13 mouse cellular contexts compared by ENCODE assay signal in genomic region chr14:11723876-11724275, GRCm38 (mm10).
A peak's percentile ranks its signal among the peaks of the same experiment; 100 is the strongest.
DNase-seq lines count a peak whose midpoint lies in the region.
"Had no signal": no experiment of that assay in that cellular context is flagged by ENCODE, and none has a peak within 500 bp of the region (broad histone marks: within the 10 kb centered on the region; RNA-seq: fewer than 3 reads in every experiment).

No protein-coding gene starts in this region.

- peak; percentile 65 for DNase-seq in adrenal gland, adult 2 months
- DNase-seq in adrenal gland, postnatal 4 days (ENCODE audit: low spot score in 2 of 2), result no peak
- DNase-seq in adrenal gland, postnatal 10 days, result peak; percentile 33
- DNase-seq in adrenal gland, adult 18-20 months (ENCODE audit: low spot score in 2 of 2), result no peak
- peak; percentile 50 for DNase-seq in adrenal gland, postnatal 14 days
- DNase-seq in layer of hippocampus, adult 18-20 months (ENCODE audit: low spot score in 2 of 2), result no peak
- DNase-seq: B cell, adult 2 months; cerebellum, adult 11-12 months; cerebellum, adult 2 months; cerebellum, adult 9-10 months; cerebellum, postnatal 10 days; cerebellum, postnatal 25 days; forebrain, postnatal 0 days had no signal

Comparison
In these comparisons a context has a peak if more than half of its experiments do, and no peak if none do; other contexts are left out.
1. DNase-seq: peak in adrenal gland, adult 2 months (single experiment), adrenal gland, postnatal 10 days (single experiment) and adrenal gland, postnatal 14 days (single experiment); none in adrenal gland, postnatal 4 days (0 of 2), adrenal gland, adult 18-20 months (0 of 2) and layer of hippocampus, adult 18-20 months (0 of 2).